Mouse (Mus musculus): ENCODE results near the gene Necab3.

- TF ChIP-seq ZC3H11A (IDR thresholded peaks at IDR 0.05; ENCODE audit: borderline replicate concordance, low read depth, low read length) (no peak), ZNF384 (IDR thresholded peaks at IDR 0.05; ENCODE audit: low read depth, low read length) (peak; percentile 57; the same call in 1 of the 2 replicates), HCFC1 (IDR thresholded peaks at IDR 0.05; ENCODE audit: borderline replicate concordance, insufficient read depth, low read length) (no peak), MAFK (IDR thresholded peaks at IDR 0.05; ENCODE audit: insufficient read depth, low read depth, low read length) (peak; percentile 67; the same call in 1 of the 2 replicates), CHD2 (IDR thresholded peaks at IDR 0.05; ENCODE audit: low read depth, low read length) (no peak)
Measured at GRCm38 (mm10) chr2:154499717-154500247, 58.9 kb downstream of the Necab3 start.
